Mouse (Mus musculus): ENCODE data around the gene Smok3c.
"Not testable (repeated sequence)": the region's sequence is repeated elsewhere in the genome, so short reads cannot be mapped to it uniquely, and the experiment has no call there.

Smok3c gene

GRCm38 (mm10) chr5:138104976-138105375, 52.0 kb downstream of the Smok3c start:
- DNase-seq (ENCODE audit: low spot score), result no peak

- no peak for DNase-seq (ENCODE audit: low spot score)
Observed at GRCm38 (mm10) chr5:138107130-138107529, 54.1 kb downstream of the Smok3c start.

- DNase-seq (ENCODE audit: low spot score), result not testable (repeated sequence)
Observed at GRCm38 (mm10) chr5:138109847-138110396, 56.9 kb downstream of the Smok3c start.
